Mouse (Mus musculus) colon, adult 2 months (tissue): ENCODE results near the gene 1700001C19Rik. TPM values are rescaled to one million over a fixed set of nuclear protein-coding genes. Genes with fewer than 3 reads are reported as not detected.

Experiments used
- polyA plus RNA-seq: library from polyadenylated mRNA; depleted of rRNA; stranded (reverse); fragments of >200 nt; gene quantifications from 2 replicates; pipeline ENCODE4 v1.2.3, GENCODE M21; 2012; rRNA removed

1700001C19Rik gene
- 0.13 and 0.22 TPM in 2 replicates for polyA plus RNA-seq

DNA sequence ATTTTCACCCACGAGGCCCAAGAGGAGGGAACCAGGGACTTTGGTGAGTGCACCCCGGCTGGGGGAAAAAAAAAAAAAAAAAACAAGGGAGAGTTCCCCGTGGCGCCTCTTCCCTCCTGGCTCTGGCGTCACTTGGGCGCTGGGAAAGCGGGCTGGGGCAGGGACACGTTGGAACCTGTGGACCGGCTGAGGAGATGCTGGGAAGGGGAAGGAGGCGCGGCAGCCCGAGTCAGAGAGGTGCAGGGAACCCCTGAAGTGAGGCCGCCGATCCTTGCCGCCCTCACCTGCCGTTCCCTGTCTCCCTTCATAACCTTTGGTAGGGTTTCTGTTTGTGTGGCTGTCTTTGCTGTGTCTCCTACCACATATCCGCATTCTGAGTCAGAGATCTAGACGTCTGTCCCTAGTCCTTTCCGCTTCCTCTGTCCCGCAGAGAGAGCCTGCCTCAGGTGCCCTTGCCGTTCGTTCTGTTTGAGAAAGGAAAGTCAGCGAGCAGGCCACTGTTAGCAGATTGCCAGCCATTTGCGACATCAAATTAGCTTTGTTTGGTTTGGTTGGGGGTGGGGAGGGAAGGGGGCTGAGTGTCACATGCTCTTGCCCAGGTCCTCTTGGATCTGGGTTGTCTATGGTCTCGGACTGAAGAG, at the start of gene 1700001C19Rik:
TSS of gene 1700001C19Rik (minus strand) at position 470 of the 641 bp plus-strand sequence.

DNA sequence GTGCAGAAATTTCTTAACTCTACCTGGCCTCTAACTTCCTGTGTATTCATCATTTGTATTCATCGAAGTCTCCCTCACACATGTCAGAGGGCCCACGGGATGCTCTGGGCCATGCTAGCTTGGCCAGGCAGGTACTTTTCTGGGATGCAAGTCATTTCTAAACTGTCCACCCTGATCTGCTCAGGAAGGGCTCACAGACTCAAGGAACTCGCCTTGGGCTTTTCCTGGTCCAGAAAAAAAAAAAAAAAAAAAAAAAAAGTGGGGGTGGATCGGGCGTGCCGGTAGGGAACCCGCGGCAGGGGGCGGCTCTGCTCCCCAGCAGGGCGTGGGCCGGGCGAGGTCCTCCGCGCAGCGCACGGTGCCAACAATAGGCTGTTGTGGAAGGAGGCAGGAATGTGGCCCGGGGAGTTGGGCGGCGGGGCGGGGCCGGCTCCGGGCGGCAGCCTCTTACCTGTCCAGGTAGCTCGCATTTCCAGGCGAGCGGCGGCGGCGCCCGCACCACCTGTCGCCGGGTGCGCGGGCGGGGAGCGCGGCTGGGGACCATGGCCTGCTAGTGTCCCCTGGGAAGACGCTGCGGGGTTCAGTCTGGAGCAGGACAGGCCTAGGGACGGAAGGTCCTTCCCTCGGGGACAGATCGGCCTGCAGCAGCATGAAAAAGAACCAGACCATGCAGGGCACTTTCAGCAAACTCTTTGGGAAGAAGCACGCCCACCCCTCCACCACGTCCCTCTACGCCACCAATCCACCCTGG, 845 bp downstream of the 1700001C19Rik start, which contains the start of gene AI661453:
TSS of gene AI661453 (plus strand) at position 460 of the 751 bp plus-strand sequence.

DNA sequence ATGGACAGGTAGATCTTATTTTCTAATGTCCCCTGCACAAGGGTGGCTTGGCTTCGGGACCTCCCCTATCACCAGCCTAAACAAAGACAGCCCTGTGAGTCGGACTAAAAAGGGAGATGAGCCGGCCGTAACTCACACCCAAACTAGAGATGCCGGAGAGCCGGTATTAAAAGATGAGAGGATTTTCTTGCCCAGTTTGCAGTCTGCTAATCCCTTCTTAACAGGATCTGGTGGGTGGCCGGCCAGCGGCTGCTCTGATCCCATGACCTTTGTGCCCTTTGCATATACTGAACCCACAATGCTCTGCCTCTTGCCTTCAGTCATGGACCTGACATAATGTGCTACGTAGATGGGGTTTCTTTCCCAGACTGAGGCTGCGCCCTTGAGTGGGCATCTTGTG, 36.7 kb downstream of the 1700001C19Rik start, which contains the start of gene Guca1a:
TSS of gene Guca1a (minus strand) at position 134 of the 400 bp plus-strand sequence.

DNA sequence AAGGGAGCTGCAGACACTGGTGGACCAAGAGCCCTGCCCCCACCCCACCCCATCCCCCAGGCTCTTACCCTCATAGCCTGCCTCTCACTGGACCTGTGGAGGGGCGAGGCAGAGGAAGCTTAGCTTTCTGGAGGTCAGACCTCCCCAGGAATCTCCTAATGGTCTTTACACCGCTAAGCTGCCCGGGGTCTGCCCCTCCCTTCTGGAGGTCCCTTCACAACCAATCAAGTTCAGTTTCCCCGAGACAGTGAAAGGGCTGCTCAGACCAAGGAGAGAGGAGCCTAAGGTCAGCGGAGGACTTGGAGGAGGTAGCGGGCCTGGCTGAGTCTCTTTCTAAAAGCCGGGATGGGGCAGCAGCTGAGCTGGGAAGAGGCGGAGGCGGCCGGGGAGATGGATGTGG, 52.0 kb downstream of the 1700001C19Rik start, which contains the start of gene Guca1b:
TSS of gene Guca1b (plus strand) at position 249 of the 400 bp plus-strand sequence.

DNA sequence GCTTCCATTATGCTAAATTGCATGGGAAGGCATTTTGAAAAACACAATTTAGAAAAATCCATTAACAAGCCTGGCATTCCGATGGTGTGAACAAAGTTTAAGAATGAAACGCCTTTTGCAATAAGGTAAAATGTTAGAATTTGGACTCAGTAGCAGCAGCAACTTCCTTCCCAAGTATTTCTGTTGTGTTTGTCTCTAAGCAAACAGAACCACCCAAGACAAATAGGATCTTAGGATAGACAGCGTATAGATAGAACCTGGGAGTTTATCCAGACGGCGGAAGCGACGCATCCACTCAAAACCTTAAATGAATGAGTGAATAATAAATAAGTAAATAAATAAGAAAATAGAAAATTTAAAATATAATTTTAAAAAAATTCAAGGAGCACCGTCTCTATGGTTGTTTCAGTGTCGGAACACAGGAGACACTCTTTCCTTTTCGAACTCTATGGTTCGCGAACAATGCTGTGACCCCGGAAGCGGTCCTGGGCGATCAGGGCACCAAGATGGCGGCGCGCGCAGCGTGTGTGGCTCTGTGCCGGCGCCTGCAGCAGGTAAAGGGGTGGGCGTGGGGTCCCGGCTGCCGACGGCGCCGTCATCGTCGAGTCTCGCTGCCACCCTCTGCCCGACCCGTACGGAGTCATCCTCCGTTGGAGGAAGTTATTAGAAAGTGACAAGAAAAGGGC, 68.6 kb downstream of the 1700001C19Rik start, which contains the start of gene Mrps10:
TSS of gene Mrps10 (plus strand) at position 487 of the 686 bp plus-strand sequence.

Other genes starting within 250 kb of the 1700001C19Rik start
- 19.3 and 22.7 TPM in 2 replicates for gene Mrps10, start 68.5 kb downstream of the 1700001C19Rik start, polyA plus RNA-seq
- 1.3 and 1.6 TPM in 2 replicates for gene Guca1b, start 52.0 kb downstream of the 1700001C19Rik start, polyA plus RNA-seq
- gene Guca1a, start 36.8 kb downstream of the 1700001C19Rik start, polyA plus RNA-seq: 4.0 and 4.8 TPM in 2 replicates
- 9.9 and 13.6 TPM in 2 replicates for gene AI661453, start 761 bp downstream of the 1700001C19Rik start, polyA plus RNA-seq
- 15.2 and 17.2 TPM in 2 replicates for gene Taf8, start 64.9 kb upstream of the 1700001C19Rik start, polyA plus RNA-seq
- gene Ccnd3, start 67.7 kb upstream of the 1700001C19Rik start, polyA plus RNA-seq: 124 and 129 TPM in 2 replicates
- gene Bysl, start 174.1 kb upstream of the 1700001C19Rik start, polyA plus RNA-seq: 8.1 and 8.4 TPM in 2 replicates
- 16.6 and 19.9 TPM in 2 replicates for gene Med20, start 174.2 kb upstream of the 1700001C19Rik start, polyA plus RNA-seq
- 0.73 and 0.74 TPM in 2 replicates for gene Gm20517, start 174.2 kb upstream of the 1700001C19Rik start, polyA plus RNA-seq
- gene Usp49, start 193.3 kb upstream of the 1700001C19Rik start, polyA plus RNA-seq: 8.9 and 11.0 TPM in 2 replicates